Mouse (Mus musculus) gastrocnemius, postnatal 10 days (tissue): Measurements from ENCODE around the gene Olfr12. TPM values are rescaled to one million over a fixed set of nuclear protein-coding genes. Genes with fewer than 3 reads are reported as not detected.

ENCODE experiments used
- DNase-seq: peaks from one replicate; pipeline ENCODE4 v3.0.0; 2021; ENCODE audit warnings: mixed read lengths
- long read RNA-seq, 2 experiments: library from polyadenylated mRNA; stranded (forward); transcript quantifications; one replicate each; pipeline ENCODE4 v2.0.0; 2021
- total RNA-seq, 2 experiments: library from RNA; stranded (reverse); gene quantifications; 2 replicates each; pipeline ENCODE4 v1.2.3; 2021

Gene Olfr12
- not detected for total RNA-seq
- long read RNA-seq, experiment 1, result 0 reads
- long read RNA-seq, experiment 2, result 0 reads

- no peak for DNase-seq
Measured at GRCm38 (mm10) chr1:92617488-92617887, at the start of gene Olfr12. Olfr12 (plus strand) TSS chr1:92617788.

DNA sequence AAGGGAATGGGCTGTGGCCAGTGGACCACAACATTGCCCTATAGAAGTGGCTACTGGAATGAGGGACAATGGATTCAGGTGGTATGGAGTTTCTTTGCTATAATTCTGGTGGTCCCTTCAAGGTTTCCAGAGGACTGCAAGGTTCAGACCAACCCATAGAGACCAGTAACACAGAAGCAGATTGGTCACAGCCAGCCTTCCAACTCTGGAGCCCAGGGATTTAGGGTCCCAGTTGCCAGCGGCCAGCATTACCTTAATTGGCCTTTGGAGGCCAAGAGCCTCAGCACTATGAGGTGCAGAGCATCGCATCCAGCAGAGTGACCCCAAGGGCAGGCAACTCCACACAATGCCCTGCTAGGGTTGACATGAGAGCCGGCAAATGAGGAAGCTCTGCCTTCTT, 46.6 kb upstream of the Olfr12 start, which contains the start of gene Olfr1413:
Gene Olfr1413 (plus strand): TSS at position 301 of the 400 bp plus-strand sequence.
- DNase-seq, result no peak

- no peak for DNase-seq
Measured at GRCm38 (mm10) chr1:92585479-92585878, 32.1 kb upstream of the Olfr12 start, which contains the start of gene Olfr1412. Olfr1412 (plus strand) TSS chr1:92585779.

GRCm38 (mm10) chr1:92594111-92594510, 23.5 kb upstream of the Olfr12 start, which contains the start of gene Olfr1411:
Olfr1411 (plus strand) TSS chr1:92594411.
- no peak for DNase-seq

DNA sequence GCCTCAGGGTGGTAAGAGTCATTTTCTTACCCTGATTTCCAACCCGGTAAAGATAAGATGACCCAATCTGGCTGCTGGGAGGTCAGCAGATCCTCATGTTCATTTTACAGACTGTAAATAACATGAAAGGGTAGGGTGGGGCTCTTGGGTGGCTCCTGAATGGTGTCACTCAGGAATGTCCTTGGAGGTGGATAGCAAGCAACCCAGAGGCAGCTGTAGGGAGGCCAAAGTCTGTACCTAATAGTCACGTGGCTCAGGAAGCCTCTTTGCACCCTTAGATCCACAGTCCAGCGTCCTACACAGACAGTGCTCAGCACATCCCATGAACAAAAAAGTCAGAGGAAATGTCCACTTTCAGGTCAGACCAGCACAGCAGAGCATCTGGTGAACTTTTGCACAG, 21.6 kb upstream of the Olfr12 start:
- DNase-seq, result no peak

- DNase-seq, result no peak
Measured at GRCm38 (mm10) chr1:92605482-92605881, 12.1 kb upstream of the Olfr12 start, which contains the start of gene Olfr1410. Olfr1410 (plus strand) TSS chr1:92605782.

DNA sequence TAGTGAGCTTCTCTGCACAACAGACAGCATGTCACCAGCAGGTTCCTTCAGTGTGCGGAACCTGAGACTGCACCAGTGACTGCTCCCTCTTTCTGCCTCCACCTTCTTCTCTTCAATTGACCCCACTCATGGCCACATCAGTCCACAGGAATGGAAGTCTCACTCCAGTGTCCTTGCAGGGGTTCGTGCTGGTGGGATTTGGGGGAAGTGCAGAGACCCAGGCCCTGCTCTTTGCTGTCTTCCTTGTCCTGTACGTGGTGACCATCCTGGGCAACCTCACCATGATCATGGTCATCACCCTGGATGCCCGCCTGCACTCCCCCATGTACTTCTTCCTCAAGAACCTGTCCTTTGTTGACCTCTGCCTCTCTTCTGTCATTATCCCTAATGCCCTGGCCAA, 9.9 kb upstream of the Olfr12 start:
- DNase-seq, result no peak

GRCm38 (mm10) chr1:92611008-92611407, 6.6 kb upstream of the Olfr12 start:
- DNase-seq, result peak; percentile 37

GRCm38 (mm10) chr1:92613175-92613574, 4.4 kb upstream of the Olfr12 start:
- DNase-seq, result no peak

DNA sequence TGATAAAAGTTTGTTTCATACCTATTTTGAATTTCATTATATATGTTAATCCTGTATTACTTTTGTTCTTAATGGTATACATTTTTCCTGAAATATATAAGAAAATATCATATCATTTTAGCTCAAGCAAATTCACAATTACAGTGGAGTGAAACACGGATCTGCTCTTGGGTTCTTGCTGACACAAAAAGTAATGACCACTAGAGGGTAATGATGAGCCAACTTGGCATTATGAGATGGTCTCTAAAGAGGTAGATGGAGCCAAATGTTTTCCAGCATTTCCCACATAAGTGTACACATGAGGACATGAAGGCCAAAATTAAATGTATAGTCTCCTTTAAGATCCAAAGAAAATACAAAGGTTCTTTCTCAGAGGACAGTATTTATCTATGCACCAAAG, 3.1 kb upstream of the Olfr12 start:
- DNase-seq, result no peak

DNA sequence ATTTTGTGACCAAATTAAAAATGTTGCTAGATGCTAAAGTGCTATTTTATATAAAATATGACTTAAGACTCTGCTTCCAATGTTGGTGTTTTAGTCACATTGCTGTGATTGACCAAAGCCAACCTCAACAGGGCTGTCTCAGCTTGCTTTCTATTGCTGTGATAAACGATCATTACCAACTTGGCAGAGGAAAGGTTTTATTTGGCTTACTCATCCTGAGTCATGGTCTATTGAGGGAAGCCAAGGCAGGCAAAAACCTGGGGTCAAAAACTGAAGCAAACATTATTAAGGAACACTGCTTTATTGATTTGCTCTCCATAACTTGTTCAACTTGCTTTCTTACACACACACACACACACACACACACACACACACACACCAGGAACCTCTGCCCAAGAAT, 1.5 kb upstream of the Olfr12 start:
- DNase-seq, result no peak

DNA sequence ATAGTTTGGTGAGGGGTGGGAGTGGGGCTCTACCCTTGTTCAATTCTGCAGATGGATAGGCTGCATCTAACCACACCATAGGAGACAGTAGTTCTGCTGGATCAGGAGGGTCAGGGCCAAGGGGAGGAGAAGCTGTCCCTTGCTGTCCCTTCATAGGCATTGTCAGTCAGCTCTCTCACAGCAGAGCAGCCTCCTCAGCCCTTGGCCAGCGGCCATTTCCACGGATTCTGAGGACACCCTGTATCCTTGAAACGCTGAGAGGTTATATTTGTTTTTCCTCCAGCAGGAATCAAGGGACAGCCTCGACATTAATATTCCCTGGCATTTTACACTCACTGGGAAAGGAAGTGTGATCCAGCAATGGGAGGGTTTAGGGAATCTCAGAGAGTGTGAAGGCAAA, 772 bp downstream of the Olfr12 start:
- DNase-seq, result no peak

GRCm38 (mm10) chr1:92628227-92628626, 10.6 kb downstream of the Olfr12 start:
- DNase-seq, result no peak

DNA sequence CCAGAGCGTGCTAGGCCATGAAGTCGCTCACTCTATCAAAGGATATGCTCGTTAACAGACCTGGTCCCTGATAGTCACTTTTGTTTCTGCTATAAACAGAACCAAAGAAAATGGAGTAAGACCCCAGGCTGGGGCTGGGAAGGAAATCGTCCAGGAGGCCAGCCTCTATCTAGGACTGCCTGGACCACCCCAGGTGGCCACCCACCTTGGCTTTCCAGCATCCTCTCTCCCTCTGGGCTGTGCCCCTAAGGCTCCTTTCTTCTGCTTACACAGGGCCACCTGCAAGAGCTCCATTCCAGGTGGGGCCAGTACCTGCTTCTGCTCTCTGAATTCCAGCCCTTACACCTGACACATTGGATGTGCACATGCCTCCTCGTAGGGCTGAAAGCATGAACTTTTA, 14.6 kb downstream of the Olfr12 start:
- DNase-seq, result no peak

DNA sequence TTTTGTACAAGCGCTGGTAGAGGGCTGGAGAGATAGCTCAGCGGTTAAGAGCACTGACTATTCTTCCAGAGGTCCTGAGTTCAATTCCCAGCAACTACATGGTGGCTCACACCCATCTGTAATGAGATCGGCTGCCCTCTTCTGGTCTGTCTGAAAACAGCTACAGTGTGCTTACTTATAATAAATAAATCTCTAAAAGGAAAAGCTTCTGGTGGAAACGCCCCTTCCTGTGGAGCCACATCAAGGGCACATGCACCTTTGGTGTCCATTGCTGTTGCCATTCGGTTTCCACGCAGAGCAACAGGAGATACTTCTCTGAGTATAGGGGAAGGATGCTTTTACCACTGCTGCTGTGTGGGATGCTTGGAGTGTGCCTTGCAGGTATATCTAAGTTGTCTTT, 15.4 kb downstream of the Olfr12 start:
- DNase-seq, result no peak

- DNase-seq, result no peak
Measured at GRCm38 (mm10) chr1:92633726-92634125, 16.1 kb downstream of the Olfr12 start.

GRCm38 (mm10) chr1:92634569-92634968, 17.0 kb downstream of the Olfr12 start:
- no peak for DNase-seq

DNA sequence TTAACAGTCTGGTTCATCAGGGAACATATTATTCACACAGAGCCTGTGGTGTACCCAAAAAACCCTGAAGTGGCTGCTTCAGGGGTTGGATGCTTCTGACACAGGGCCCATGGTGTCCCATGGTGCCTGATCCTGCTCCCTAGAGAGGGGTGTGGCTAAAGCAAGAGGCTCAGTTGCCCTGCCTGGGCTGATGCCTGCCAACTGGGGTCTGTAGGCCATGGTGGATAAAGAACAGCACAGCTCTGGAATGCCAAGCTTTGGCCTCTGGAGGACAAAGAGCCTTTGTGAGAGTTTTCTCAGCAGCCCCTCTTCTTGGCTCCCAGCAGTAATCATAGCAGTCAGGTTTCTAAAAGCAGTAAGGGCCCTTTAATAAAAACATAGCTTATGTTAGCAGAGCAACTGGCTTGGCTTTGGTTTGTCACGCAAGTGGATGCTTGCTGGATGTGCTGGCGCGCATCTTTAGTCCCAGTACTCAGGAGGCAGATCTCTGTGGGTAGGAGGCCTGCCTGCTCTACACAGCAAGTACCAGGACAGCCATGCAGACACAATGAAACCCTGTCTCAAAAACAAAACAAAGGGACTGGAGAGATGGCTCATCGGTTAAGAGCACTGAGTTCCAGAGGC, 17.5 kb downstream of the Olfr12 start:
- DNase-seq, result no peak

- DNase-seq, result no peak
Measured at GRCm38 (mm10) chr1:92636015-92636414, 18.4 kb downstream of the Olfr12 start.

DNA sequence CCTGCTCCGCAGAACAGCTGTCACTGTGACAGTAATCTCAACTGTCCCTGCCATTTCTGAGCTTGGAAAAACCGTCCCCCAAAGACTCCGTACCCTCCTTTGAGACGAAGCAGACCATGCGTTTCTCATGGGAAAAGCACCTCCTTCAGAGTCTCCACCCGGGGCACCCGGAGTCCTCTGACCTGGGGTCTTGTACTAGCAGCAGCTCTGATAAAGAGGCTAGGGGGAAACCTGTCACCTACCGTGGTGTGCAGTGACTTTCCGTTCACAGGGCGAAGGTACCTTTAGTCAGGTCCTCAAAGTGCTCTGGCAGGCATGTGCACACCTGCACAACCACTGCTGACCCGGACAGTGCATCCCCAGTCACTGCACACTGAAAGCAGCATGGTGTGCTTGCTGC, 19.1 kb downstream of the Olfr12 start:
- DNase-seq, result no peak

- DNase-seq, result no peak
Measured at GRCm38 (mm10) chr1:92637501-92638172, 20.0 kb downstream of the Olfr12 start.

GRCm38 (mm10) chr1:92638181-92638580, 20.6 kb downstream of the Olfr12 start:
- DNase-seq, result no peak

DNA sequence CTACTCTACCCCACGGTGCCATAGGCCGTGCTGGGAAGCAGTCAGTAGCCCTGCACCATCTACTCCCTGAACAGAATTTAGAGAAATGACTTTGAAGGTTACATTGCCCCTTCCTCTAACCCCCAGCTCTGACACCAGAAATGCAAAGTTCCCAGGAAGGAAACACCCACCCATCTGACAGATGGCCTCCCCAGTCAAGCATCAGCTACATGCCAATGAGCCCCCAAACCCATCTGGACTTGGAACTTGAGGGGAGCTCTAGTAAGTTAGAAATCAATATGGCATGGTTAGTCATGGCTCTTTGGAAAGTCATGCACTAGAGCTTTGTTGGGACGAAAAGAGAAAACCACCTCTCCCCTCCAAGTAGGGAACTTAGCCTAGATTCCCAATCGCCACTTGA, 21.1 kb downstream of the Olfr12 start:
- DNase-seq, result no peak

GRCm38 (mm10) chr1:92640393-92640792, 22.8 kb downstream of the Olfr12 start:
- DNase-seq, result no peak
